Mouse (Mus musculus) midbrain, embryonic 13.5 days (tissue): ENCODE measurements around the gene 4930470P17Rik. TPM values are rescaled to one million over a fixed set of nuclear protein-coding genes. Genes with fewer than 3 reads are reported as not detected.

Experiments
- ATAC-seq: fragments of 200-750 bp; cut with Nextera tagmentation; 2 replicates; pipeline ENCODE4 v1.8.0; 2017; ENCODE audit warnings: mild to moderate bottlenecking, moderate TSS enrichment, moderate library complexity
- H3K27ac ChIP-seq: fragments of 300-500 bp; sonication (generic); 2 replicates; pipeline ENCODE4 v1.5.1; 2015; ENCODE audit warnings: inconsistent platforms, mild to moderate bottlenecking, moderate library complexity
- H3K27me3 ChIP-seq: fragments of 300-500 bp; sonication (generic); 2 replicates; pipeline ENCODE4 v1.6.1; 2015; ENCODE audit warnings: mild to moderate bottlenecking, inconsistent platforms
- H3K36me3 ChIP-seq: fragments of 300-500 bp; sonication (generic); 2 replicates; pipeline ENCODE4 v1.6.1; 2015; ENCODE audit warnings: mild to moderate bottlenecking, inconsistent platforms
- H3K4me1 ChIP-seq: fragments of 300-500 bp; sonication (generic); replicated peaks from 2 replicates; pipeline ENCODE4 v1.6.1; 2015; ENCODE audit warnings: inconsistent platforms
- H3K4me2 ChIP-seq: fragments of 300-500 bp; sonication (generic); replicated peaks from 2 replicates; pipeline ENCODE4 v1.6.1; 2015; ENCODE audit warnings: moderate library complexity, mild to moderate bottlenecking, inconsistent platforms
- H3K4me3 ChIP-seq: fragments of 300-500 bp; sonication (generic); replicated peaks from 2 replicates; pipeline ENCODE4 v1.5.1; 2015; ENCODE audit warnings: mild to moderate bottlenecking, inconsistent platforms
- H3K9ac ChIP-seq: fragments of 300-500 bp; sonication (generic); replicated peaks from 2 replicates; pipeline ENCODE4 v1.6.1; 2015; ENCODE audit warnings: mild to moderate bottlenecking, inconsistent platforms
- H3K9me3 ChIP-seq: fragments of 300-500 bp; sonication (generic); 2 replicates; pipeline ENCODE4 v1.6.1; 2016; ENCODE audit warnings: mild to moderate bottlenecking, inconsistent platforms
- WGBS: fragments of 180-500 bp; shearing (Covaris S2); methylation state at CpG from one replicate; pipeline ENCODE4 v1.1.7; 2015; 5-methylcytosine and 5-hydroxymethylcytosine counted together
- polyA plus RNA-seq: library from polyadenylated mRNA; unstranded; fragments of >200 nt; fragmentation: Nextera tagmentation; extraction: Ambion mirVana; gene quantifications from 2 replicates; pipeline ENCODE4 v1.2.1, GENCODE M21; 2015

The 4930470P17Rik gene
- polyA plus RNA-seq, 1 experiment from 2014 or later: not detected

- 92% methylated on average over 5 of the region's 5 CpGs for WGBS
These were observed 58.2 kb downstream of the 4930470P17Rik start for GRCm38 (mm10) chr2:170543625-170544024.

GRCm38 (mm10) chr2:170539211-170539610, 62.6 kb downstream of the 4930470P17Rik start:
- no peaks in the 10 kb centered on the region for H3K27me3 ChIP-seq
- H3K4me3 ChIP-seq: no peak overlapping the region
- no peak overlapping the region for H3K9ac ChIP-seq
- ATAC-seq: no peak
- WGBS: 88% methylated on average over 9 of the region's 9 CpGs
- no peak overlapping the region for H3K4me2 ChIP-seq
- no peaks in the 10 kb centered on the region for H3K9me3 ChIP-seq
- no peaks in the 10 kb centered on the region for H3K36me3 ChIP-seq
- H3K27ac ChIP-seq: no peak overlapping the region
- no peaks in the 10 kb centered on the region for H3K4me1 ChIP-seq

More at GRCm38 (mm10) chr2:170543625-170544024, 58.2 kb downstream of the 4930470P17Rik start:
- no peaks in the 10 kb centered on the region for H3K9me3 ChIP-seq
- no peaks in the 10 kb centered on the region for H3K27me3 ChIP-seq
- no peak overlapping the region for H3K9ac ChIP-seq
- no peak for ATAC-seq
- no peak overlapping the region for H3K4me3 ChIP-seq
- H3K4me2 ChIP-seq: no peak overlapping the region
- H3K27ac ChIP-seq: no peak overlapping the region
- no peaks in the 10 kb centered on the region for H3K36me3 ChIP-seq
- peaks cover 10% of the 10 kb centered on the region for H3K4me1 ChIP-seq

- no peak overlapping the region for H3K4me2 ChIP-seq
- no peaks in the 10 kb centered on the region for H3K27me3 ChIP-seq
- no peak overlapping the region for H3K4me3 ChIP-seq
- H3K4me1 ChIP-seq: no peaks in the 10 kb centered on the region
- H3K9ac ChIP-seq: no peak overlapping the region
- H3K9me3 ChIP-seq: no peaks in the 10 kb centered on the region
- no peak overlapping the region for H3K27ac ChIP-seq
- H3K36me3 ChIP-seq: no peaks in the 10 kb centered on the region
- ATAC-seq: 0 out of 2 replicates have a peak, but pooled peaks have one; percentile 34
These were observed 66.0 kb downstream of the 4930470P17Rik start for GRCm38 (mm10) chr2:170535841-170536240.

- Histone ChIP-seq H3K4me3 (no peak overlapping the region), H3K9ac (no peak overlapping the region), H3K36me3 (no peaks in the 10 kb centered on the region), H3K9me3 (no peaks in the 10 kb centered on the region), H3K4me2 (no peak overlapping the region), H3K27me3 (no peaks in the 10 kb centered on the region), H3K27ac (no peak overlapping the region), H3K4me1 (no peaks in the 10 kb centered on the region)
- 95% methylated on average over 11 of the region's 11 CpGs for WGBS
- ATAC-seq: no peak
These were observed 67.0 kb downstream of the 4930470P17Rik start for GRCm38 (mm10) chr2:170534803-170535174.

- Histone ChIP-seq H3K9ac (no peak overlapping the region), H3K36me3 (no peaks in the 10 kb centered on the region), H3K27ac (no peak overlapping the region), H3K4me1 (no peaks in the 10 kb centered on the region), H3K27me3 (no peaks in the 10 kb centered on the region), H3K4me2 (no peak overlapping the region), H3K9me3 (no peaks in the 10 kb centered on the region), H3K4me3 (no peak overlapping the region)
- no peak for ATAC-seq
- 65% methylated on average over 12 of the region's 12 CpGs for WGBS
These were observed 67.6 kb downstream of the 4930470P17Rik start for GRCm38 (mm10) chr2:170534116-170534802.

- WGBS: 96% methylated on average over 3 of the region's 3 CpGs
- no peak for ATAC-seq
- H3K9me3 ChIP-seq: no peaks in the 10 kb centered on the region
These were observed 71.6 kb downstream of the 4930470P17Rik start for GRCm38 (mm10) chr2:170530256-170530655.

GRCm38 (mm10) chr2:170529766-170530165, 72.1 kb downstream of the 4930470P17Rik start:
- Histone ChIP-seq H3K4me2 (no peak overlapping the region), H3K4me3 (no peak overlapping the region), H3K9ac (no peak overlapping the region), H3K9me3 (no peaks in the 10 kb centered on the region), H3K27ac (no peak overlapping the region), H3K27me3 (no peaks in the 10 kb centered on the region), H3K4me1 (no peaks in the 10 kb centered on the region), H3K36me3 (no peaks in the 10 kb centered on the region)
- 83% methylated on average over 7 of the region's 7 CpGs for WGBS
- no peak for ATAC-seq

More at GRCm38 (mm10) chr2:170530256-170530655, 71.6 kb downstream of the 4930470P17Rik start:
- Histone ChIP-seq H3K27ac (no peak overlapping the region), H3K4me2 (no peak overlapping the region), H3K27me3 (no peaks in the 10 kb centered on the region), H3K4me1 (no peaks in the 10 kb centered on the region), H3K9ac (no peak overlapping the region), H3K36me3 (no peaks in the 10 kb centered on the region), H3K4me3 (no peak overlapping the region)

Other genes with a start within 250 kb of the 4930470P17Rik start
- gene Bcas1, start 174.2 kb downstream of the 4930470P17Rik start, polyA plus RNA-seq: 8.3 and 9.1 TPM in 2 replicates
- 127 and 147 TPM in 2 replicates for gene Pfdn4, start 105.6 kb downstream of the 4930470P17Rik start, polyA plus RNA-seq
- 0.10 and 0.17 TPM in 2 replicates for gene Cyp24a1, start 104.9 kb downstream of the 4930470P17Rik start, polyA plus RNA-seq
- gene Dok5, start 129.8 kb upstream of the 4930470P17Rik start, polyA plus RNA-seq: 41.1 and 42.7 TPM in 2 replicates